Mouse (Mus musculus) monocyte, adult 2 months (primary cell): Measurements from ENCODE around the gene Gm49333.

Experiments used
- DNase-seq, 2 experiments: peaks; one replicate each; pipeline ENCODE4 v3.0.0; 2022; ENCODE audit warnings: low spot score in 2 of 2, low read depth in 1 of 2

The Gm49333 gene

DNA sequence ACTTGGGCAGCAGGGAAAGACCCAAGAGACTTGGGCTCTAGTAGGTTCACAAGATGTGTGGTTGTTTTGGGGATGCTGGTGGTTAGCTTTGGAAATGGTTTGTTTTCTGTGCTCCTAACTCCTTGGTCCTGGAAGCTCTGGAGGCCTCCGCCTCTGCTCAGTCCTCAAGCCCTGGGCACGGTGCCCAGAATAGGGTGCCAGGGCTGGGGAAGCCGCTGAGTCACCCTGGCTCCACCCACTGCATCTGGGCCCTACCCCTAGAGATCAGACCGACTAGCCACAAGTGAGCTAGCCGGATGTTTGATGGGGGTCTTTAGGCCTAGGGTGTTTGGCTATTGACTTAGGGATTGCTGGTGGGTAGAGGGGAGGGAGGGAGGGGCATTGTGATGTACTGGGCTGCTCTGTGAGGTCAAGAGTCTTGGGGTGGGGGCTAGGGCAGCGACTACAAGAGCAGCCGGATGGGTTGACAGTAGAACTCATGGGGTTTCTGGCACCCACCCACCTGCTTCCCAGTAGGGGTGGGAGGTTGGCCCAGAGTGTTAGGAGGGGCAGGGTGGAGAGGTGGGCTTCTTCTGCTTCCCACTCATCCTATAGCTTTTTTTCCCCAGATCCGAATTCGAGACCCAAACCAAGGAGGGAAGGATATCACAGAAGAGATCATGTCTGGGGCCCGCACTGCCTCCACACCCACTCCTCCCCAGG, 66.7 kb downstream of the Gm49333 start:
- DNase-seq: peak; percentile 28 to 33

DNA sequence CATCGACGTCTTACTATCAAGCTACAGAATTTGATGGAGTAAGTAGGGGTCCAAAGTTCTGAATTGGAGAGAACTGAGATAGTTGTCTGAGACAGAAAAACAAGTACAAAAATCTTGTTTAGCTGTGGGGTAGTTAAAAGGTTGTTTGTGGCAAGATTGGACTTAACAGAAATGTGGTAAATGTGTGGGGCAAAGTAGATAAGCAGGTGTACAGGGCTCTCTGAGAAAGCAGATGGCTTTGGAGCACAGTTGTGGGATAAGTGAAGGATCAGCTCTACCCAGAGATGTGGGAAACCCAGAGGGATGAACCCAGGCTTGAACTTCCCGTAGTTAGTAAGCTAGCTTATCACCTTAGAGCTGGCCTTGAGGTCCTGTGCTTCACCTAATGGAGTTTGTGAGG, 79.4 kb downstream of the Gm49333 start:
- DNase-seq: no peak

DNA sequence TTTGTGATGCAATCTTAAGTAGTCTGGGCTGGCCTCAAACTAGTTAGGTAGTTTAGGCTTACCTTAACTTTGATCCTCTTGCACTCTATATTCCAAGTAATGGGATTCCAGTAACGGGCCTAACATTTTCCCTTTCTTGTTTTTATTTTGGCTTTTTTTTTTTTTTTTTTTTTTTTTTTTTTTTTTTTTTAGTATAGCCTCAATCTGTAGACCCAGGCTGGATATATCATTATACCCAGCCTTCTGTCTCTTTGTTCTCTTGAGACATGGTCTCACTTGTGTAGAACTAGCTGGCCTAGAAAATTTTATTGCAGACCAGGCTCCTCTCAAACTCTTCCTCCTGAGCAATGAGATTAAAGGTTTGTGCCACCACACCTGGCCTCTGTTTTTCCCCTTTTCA, 80.2 kb downstream of the Gm49333 start:
- DNase-seq: no peak

DNA sequence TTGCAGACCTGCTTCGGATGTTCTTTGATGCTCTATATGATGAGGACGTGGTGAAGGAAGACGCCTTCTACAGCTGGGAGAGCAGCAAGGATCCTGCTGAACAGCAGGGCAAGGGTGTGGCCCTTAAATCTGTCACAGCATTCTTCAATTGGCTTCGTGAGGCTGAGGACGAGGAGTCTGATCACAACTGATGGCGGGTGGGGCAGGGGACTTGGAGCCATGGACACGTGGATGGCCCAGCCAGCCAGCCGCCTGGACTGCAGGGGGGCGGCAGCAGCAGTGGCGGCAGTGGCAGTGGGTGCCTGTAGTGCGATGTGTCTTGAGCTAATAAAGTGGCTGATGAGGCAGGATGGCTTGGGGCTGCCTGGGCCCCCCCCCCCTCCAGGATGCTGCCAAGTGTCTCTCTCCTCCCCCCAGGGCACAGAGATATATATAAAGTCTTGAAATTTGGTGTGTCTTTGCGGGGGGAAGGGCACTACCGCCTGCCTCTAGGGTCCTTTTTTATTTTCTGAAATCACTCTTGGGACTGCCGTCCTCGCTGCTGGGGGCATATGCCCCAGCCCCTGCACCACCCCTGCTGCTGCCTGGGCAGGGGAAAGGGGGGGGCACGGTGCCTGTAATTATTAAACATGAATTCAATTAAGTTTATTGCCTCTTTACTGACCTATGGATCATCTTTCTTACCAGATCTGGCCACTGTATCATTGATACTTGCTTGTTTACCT, 81.0 kb downstream of the Gm49333 start:
- no peak for DNase-seq

DNA sequence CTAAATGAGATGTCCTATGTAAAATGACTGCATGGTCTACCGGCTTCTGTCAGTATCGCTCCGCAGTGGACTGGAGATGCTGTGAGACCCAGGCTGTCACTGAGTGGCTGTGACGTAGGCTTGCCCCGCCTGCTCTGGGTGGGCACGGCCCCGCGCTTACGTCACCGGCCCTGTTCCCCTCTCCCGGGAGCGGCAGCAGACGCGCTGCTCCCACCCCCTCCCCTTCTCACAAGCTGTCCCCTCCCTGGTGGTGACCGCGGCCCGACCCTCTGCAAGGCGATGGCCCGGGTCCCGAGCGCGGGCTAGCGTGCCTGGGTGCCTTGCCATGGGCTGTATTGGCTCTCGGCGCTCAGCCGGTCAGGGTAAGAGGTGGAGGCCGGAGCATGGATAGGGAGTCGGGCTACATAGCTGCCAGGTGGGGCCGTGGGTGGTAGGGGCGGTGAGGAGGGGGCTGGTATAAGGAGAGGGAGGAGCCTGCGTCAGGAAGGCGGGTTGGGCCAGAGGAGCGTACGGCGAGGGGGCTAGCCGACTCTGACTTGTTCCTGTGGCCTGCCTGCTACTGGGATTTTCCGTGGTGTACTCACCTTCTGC, 81.8 kb downstream of the Gm49333 start, which contains the start of gene Fam131a:
Gene Fam131a (plus strand): TSS at position 131 of the 591 bp plus-strand sequence.
- DNase-seq: peak in 1 of 2 experiments; percentile 57

DNA sequence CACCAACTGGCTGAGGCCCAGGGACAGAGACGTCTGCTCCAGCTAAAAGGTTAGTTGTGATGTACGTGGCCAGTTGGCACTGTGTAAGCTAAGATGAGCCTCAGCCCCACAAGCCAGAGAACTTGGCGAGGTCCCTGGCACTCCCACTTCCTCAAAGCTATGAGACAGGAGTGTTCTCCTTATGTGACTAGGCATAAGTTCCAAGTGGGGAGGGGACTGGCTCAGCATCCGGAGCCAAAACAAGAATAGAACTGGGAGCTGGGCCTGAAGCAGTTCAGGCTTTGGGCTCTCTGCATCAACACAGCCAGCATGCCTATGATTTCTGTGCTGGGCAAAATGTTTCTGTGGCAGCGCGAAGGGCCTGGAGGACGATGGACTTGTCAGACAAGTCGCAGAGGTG, 83.4 kb downstream of the Gm49333 start:
- no peak for DNase-seq
